Mouse (Mus musculus): ENCODE results near the gene Angptl8.
"Not testable (repeated sequence)": the region's sequence is repeated elsewhere in the genome, so short reads cannot be mapped to it uniquely, and the experiment has no call there.

Gene Angptl8

GRCm38 (mm10) chr9:21835258-21835912, at the start of gene Angptl8:
Angptl8 (plus strand) TSS chr9:21835510.
- peak; percentile 85 to 89 for DNase-seq

- DNase-seq, result not testable (repeated sequence)
Measured at GRCm38 (mm10) chr9:21786309-21786708, 49.0 kb upstream of the Angptl8 start.

- DNase-seq, result peak; percentile 67 to 86
Measured at GRCm38 (mm10) chr9:21786906-21787305, 48.4 kb upstream of the Angptl8 start.

- no peak for DNase-seq
Measured at GRCm38 (mm10) chr9:21787654-21788053, 47.7 kb upstream of the Angptl8 start.

- no peak for DNase-seq
Measured at GRCm38 (mm10) chr9:21788234-21788633, 47.1 kb upstream of the Angptl8 start.

- DNase-seq, result peak; percentile 80 to 84
Measured at GRCm38 (mm10) chr9:21791861-21792260, 43.4 kb upstream of the Angptl8 start.

- DNase-seq, result peak; percentile 44 to 49
Measured at GRCm38 (mm10) chr9:21792644-21793043, 42.7 kb upstream of the Angptl8 start.

GRCm38 (mm10) chr9:21793507-21793906, 41.8 kb upstream of the Angptl8 start:
- not testable (repeated sequence) for DNase-seq

GRCm38 (mm10) chr9:21794344-21794834, 40.9 kb upstream of the Angptl8 start:
- DNase-seq, result no peak

- no peak for DNase-seq
Measured at GRCm38 (mm10) chr9:21794925-21795324, 40.4 kb upstream of the Angptl8 start.

- no peak for DNase-seq
Measured at GRCm38 (mm10) chr9:21795579-21795978, 39.7 kb upstream of the Angptl8 start.

- DNase-seq, result peak; percentile 29 to 46
Measured at GRCm38 (mm10) chr9:21796259-21796658, 39.1 kb upstream of the Angptl8 start.

- no peak for DNase-seq
Measured at GRCm38 (mm10) chr9:21796919-21797318, 38.4 kb upstream of the Angptl8 start.

- peak; percentile 51 to 79 for DNase-seq
Measured at GRCm38 (mm10) chr9:21797921-21798344, 37.4 kb upstream of the Angptl8 start.

- DNase-seq, result peak; percentile 87 to 96
Measured at GRCm38 (mm10) chr9:21798345-21799009, 36.8 kb upstream of the Angptl8 start, which contains the start of gene Kank2. Kank2 (minus strand) TSS chr9:21798744.

- DNase-seq, result no peak
Measured at GRCm38 (mm10) chr9:21799010-21799350, 36.3 kb upstream of the Angptl8 start.

GRCm38 (mm10) chr9:21801121-21801520, 34.2 kb upstream of the Angptl8 start:
- DNase-seq, result no peak

GRCm38 (mm10) chr9:21801591-21801990, 33.7 kb upstream of the Angptl8 start:
- DNase-seq, result no peak

- peak; percentile 76 to 91 for DNase-seq
Measured at GRCm38 (mm10) chr9:21803986-21804644, 31.2 kb upstream of the Angptl8 start.

GRCm38 (mm10) chr9:21806363-21806762, 28.9 kb upstream of the Angptl8 start:
- DNase-seq, result no peak

GRCm38 (mm10) chr9:21806976-21807375, 28.3 kb upstream of the Angptl8 start:
- DNase-seq, result no peak

GRCm38 (mm10) chr9:21808561-21808960, 26.7 kb upstream of the Angptl8 start:
- DNase-seq, result peak in 1 of 2 experiments; percentile 32

GRCm38 (mm10) chr9:21811170-21811569, 24.1 kb upstream of the Angptl8 start:
- DNase-seq, result no peak

Data from kidney, postnatal 36 days (tissue).